Mouse (Mus musculus) right cerebral cortex, postnatal 36 days (tissue): ENCODE data around the gene Gstp1.

Experiments used
- DNase-seq, 2 experiments: peaks; one replicate each; pipeline ENCODE4 v3.0.0; 2022; ENCODE audit warnings: low spot score in 2 of 2, mixed read lengths in 1 of 2

Gene Gstp1

DNA sequence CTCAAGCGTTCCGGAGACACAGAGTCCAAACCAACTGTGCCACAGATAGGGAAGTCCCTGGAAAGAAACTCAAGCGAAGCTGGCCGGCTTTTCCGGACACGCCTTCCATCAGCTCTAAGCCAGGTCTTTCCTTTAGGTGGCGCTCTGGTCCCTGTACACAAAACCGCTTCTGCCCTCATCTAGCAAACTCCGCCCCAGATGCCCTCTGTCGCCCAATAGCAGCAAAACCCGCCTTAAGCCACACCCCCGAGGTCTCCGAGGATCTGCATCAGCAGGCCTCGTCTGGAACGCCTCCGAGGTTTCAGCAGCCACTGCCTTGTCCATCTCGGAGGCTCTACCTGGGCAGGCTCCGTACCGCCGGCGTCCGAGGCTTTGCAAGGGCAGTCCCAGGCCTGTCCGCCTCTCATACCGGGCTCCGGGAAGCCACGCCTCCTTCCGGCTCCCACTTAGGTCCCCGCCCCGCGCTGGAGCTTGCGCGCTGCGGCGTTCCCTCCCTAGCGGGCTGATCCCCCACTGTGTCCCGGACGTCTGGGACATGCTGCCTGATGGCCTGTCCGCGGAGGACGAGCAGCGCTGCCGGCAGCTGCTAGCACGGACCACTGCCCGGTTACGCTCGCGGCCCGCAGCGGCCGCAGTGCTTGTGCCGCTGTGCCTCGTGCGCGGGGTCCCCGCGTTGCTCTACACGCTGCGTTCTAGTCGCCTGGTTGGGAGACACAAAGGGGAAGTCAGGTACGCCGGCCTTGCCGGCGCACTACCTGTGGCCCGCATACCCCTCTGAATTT, 37.5 kb downstream of the Gstp1 start, which contains the start of the genes Nudt8 and Gm49405:
Nudt8 (plus strand) TSS at position 462 of the 782 bp plus-strand sequence.
Gm49405 (plus strand) TSS at position 508 of the 782 bp plus-strand sequence.
- peak; percentile 93 to 94 for DNase-seq

DNA sequence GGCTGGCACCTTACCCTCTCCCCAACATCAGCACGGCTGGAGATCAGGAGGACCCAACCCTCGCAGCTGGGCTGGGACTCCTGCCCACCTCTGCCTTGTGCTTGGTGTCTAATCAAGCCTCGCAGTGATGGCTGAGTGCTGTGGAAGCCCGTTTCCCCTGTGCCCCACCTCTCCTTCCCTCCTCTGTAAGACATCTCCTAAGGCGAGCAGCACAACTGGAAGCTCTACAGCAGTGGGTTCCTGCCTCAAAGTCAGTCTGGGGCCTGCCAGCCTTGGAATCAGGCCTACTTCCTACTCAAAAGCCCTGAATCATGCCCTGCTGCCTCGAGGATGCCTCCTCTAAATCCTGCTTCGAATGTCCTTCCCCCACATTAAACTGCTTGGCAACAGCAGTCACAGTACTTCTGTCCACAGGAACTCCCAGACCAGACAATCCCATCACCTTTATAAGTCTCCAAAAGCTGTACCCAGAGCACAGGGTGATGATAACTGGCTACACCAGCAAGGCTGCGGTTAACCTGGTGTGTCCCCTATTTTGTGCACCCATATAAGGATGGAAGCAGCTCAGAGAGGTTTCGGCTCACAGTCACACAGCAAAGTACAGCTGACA, 38.6 kb downstream of the Gstp1 start:
- no peak for DNase-seq

- no peak for DNase-seq
These were observed 39.5 kb downstream of the Gstp1 start for GRCm38 (mm10) chr19:3998335-3998734.

GRCm38 (mm10) chr19:3997231-3997630, 40.6 kb downstream of the Gstp1 start:
- no peak for DNase-seq

DNA sequence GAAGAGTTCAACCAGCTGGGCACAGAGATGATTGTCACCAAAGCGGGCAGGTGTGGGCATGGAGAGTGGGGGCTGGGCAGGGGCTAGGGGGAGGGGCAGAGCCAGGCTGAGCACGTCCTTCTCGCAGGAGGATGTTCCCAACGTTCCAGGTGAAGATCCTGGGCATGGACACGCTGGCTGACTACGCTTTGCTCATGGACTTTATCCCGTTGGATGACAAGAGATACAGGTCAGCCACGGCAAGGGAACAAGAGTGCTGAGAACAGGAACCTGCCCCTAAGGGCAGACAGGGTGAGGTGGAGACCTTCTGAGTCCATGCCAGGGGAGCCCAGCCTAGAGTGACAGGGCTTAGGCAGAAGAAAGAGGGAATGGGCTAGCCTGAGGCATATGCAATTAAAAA, 41.0 kb downstream of the Gstp1 start:
- no peak for DNase-seq

DNA sequence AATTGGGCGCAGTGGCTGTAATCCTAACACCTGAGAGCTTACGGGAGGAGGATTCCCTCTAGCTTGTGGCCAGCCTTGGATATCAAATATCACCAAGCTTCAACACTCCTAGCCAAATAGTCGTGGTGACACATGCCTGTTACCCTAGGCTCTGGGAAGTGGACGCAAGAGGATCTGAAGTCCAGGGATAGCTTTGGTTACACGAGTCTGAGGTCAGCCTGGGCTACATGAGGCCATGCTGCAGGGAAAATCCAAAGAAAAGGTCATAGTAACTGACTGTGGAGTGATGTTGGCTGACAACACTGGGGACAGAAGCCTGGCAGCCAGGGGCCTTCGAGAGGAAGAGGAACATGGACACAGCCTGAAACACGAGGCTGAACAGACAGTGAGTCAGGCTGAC, 41.7 kb downstream of the Gstp1 start:
- no peak for DNase-seq

DNA sequence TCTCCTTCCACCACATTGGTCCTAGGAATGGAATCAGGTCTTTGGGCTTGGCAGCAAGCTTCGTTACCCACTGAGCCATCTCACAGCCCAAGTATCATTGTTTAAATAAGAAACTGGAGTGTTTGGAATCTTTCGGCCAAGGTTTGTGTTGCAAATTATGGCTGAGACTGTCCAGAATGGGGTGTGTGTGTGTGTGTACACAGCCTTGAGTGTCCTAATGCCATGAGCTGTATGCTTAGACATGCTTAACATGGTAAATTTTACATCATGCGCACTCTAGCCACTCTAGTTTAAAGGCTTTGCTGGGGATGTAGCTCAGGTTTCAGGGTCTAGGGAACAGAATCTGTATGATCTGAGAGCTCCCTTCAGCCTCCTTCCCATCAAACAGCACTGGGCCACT, 42.3 kb downstream of the Gstp1 start:
- DNase-seq, result no peak

DNA sequence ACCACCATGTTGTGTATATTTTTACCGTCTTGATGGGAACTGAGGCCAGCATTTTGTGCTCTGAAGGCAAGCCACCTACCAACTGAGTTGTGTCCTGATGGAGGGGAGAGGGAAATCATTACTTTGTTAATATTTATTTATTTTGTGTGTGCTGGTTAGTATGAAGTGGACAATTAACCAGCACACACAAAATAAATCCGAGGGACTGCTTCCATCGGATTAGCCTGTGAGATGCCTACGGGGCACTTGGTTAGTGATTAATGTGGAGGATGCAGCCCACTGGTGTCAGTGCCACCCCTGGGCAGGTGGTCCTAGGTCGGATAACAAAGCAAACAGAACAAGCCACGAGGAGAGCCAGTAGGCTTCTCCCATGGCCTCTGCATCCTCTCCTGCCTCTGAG, 42.9 kb downstream of the Gstp1 start:
- DNase-seq, result no peak

- no peak for DNase-seq
These were observed 45.4 kb downstream of the Gstp1 start, which contains the start of gene Tbx10 for GRCm38 (mm10) chr19:3992416-3992815. Gene Tbx10 (plus strand): TSS chr19:3992752.

GRCm38 (mm10) chr19:3991966-3992365, 45.8 kb downstream of the Gstp1 start:
- no peak for DNase-seq

DNA sequence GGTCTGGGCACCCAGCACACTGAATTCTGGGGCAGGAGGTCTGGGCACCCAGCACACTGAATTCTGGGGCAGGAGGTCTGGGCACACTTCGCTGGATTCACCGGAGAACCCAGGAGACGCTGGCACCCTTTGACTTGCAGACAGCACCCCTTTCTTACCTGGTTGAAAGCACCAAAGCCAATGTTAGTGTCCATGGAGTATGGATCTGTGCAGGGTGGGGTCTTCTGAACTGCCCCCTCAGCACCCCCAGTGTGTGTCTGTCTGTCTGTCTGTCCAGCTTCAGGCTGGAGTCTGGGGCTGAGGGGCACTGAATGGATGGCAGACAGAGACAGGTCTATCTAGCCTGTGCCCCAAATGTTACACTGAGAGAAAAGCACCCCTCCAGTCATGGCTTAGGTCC, 46.2 kb downstream of the Gstp1 start:
- no peak for DNase-seq

- no peak for DNase-seq
These were observed 47.0 kb downstream of the Gstp1 start for GRCm38 (mm10) chr19:3990804-3991203.

DNA sequence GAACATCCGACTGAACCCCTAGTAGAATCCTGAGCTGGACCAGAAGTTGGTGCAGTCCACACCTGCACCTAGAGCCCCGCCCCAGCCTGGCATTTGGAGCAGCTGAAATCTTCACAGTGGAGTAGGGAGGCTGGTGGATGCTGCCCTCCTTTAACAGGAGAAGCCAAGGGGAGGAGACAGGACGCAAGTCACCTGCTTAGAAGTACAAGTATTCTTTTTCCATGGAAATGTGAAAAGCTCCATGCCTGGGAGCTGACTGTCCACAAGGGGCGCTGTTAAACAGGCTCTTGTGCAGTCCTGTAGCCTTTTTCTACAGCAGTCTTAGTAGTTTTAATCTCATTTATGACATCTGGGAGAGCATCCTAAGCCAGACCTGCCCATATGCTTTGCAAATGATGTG, 49.0 kb downstream of the Gstp1 start:
- no peak for DNase-seq

- DNase-seq, result no peak
These were observed 49.7 kb downstream of the Gstp1 start for GRCm38 (mm10) chr19:3988066-3988465.

DNA sequence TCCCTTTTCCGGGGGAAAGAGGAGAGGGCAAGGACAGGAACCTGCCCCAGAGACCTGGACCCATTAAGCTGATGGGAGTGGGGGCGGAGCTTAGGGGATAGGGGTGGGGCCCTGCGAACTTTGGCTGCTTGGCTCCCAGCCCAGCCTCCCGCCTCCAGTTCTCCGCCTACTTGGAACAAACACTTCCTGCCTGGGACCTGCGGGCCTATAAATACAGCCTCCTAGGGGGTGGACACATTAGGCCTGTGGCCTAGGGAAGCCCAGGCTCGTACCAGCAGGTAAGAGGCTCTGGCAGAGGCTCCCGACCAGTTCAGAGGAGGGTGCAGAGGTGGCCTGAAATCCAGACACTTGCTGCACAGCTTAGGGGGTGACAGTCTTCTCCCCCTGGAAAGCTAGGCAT, 51.5 kb downstream of the Gstp1 start, which contains the start of gene Acy3:
Acy3 (plus strand) TSS at position 237 of the 400 bp plus-strand sequence.
- no peak for DNase-seq
